Mouse (Mus musculus): ENCODE measurements around the gene Gm5799. TPM values are rescaled to one million over a fixed set of nuclear protein-coding genes. Genes with fewer than 3 reads are reported as not detected.

Gene Gm5799
- polyA plus RNA-seq, 1 experiment from 2014 or later, result not detected

Other genes starting within 250 kb of the Gm5799 start
- gene Gm8127, start 249.7 kb upstream of the Gm5799 start, polyA plus RNA-seq (2014; fragmentation: Nextera tagmentation; extraction: Ambion mirVana), result not detected in 2 replicates
- gene 1700001F09Rik, start 195.8 kb upstream of the Gm5799 start, polyA plus RNA-seq (2014; fragmentation: Nextera tagmentation; extraction: Ambion mirVana), result not detected in 2 replicates
- not detected in 2 replicates for gene Gm8138, start 127.2 kb upstream of the Gm5799 start, polyA plus RNA-seq (2014; fragmentation: Nextera tagmentation; extraction: Ambion mirVana)
- not detected in 2 replicates for gene Gm17654, start 35.6 kb downstream of the Gm5799 start, polyA plus RNA-seq (2014; fragmentation: Nextera tagmentation; extraction: Ambion mirVana)
- gene Gm10375, start 64.4 kb downstream of the Gm5799 start, polyA plus RNA-seq (2014; fragmentation: Nextera tagmentation; extraction: Ambion mirVana), result not detected in 2 replicates
- not detected in 2 replicates for gene Gm8165, start 133.6 kb downstream of the Gm5799 start, polyA plus RNA-seq (2014; fragmentation: Nextera tagmentation; extraction: Ambion mirVana)
- gene Gm7324, start 154.3 kb downstream of the Gm5799 start, polyA plus RNA-seq (2014; fragmentation: Nextera tagmentation; extraction: Ambion mirVana), result 1.9 and 2.1 TPM in 2 replicates
- not detected in 2 replicates for gene Gm16506, start 183.9 kb downstream of the Gm5799 start, polyA plus RNA-seq (2014; fragmentation: Nextera tagmentation; extraction: Ambion mirVana)
- not detected in 2 replicates for gene Gm6526, start 204.3 kb downstream of the Gm5799 start, polyA plus RNA-seq (2014; fragmentation: Nextera tagmentation; extraction: Ambion mirVana)
- not detected in 2 replicates for gene Gm8180, start 241.2 kb downstream of the Gm5799 start, polyA plus RNA-seq (2014; fragmentation: Nextera tagmentation; extraction: Ambion mirVana)

Measured in midbrain, embryonic 11.5 days (tissue).